Mouse (Mus musculus) 416B (cell line): ENCODE results near the gene Cmya5.

Experiments used
- DNase-seq: peaks from one replicate; pipeline ENCODE4 v3.0.0; 2011; ENCODE audit warnings: low read depth

The Cmya5 gene

DNA sequence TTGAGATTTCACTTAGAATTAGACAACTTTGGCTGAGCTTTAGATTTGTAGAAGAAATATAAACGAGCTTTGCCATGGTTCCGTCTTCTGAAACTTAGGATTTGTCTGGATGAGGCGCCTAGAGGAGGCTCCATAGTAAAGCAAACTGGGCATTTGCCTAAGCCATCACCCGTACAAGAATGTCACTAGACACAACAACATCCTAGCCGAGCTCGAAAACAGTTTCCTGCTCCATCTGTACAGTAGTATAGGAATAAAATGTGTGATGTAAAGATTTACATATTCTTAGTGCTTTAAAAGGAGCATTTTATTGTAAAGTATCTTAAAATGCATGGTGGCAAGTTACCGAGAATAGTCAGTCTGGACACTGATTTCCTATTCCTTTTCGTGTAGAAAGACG lies 22.2 kb downstream of the Cmya5 start:
- DNase-seq = no peak

DNA sequence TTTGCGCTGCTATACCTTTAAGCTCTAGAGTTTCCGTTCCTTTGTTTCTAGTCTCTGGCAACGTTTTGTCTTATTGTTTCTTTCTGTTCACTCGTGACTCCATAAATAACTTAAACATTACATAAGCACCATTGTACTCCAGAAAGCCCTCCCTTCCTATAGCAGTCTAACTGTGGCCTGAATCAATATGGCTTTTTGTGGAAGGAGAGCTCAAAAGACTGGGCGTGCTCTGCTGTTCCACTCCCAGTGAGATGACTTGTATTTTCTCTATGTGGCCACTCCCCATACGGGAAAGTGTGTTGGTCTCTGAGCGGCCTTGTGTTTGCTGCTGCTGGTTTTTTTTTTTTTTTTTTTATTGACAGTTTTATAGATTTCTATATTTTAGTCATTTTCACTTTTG lies 27.3 kb downstream of the Cmya5 start:
- DNase-seq = no peak

DNA sequence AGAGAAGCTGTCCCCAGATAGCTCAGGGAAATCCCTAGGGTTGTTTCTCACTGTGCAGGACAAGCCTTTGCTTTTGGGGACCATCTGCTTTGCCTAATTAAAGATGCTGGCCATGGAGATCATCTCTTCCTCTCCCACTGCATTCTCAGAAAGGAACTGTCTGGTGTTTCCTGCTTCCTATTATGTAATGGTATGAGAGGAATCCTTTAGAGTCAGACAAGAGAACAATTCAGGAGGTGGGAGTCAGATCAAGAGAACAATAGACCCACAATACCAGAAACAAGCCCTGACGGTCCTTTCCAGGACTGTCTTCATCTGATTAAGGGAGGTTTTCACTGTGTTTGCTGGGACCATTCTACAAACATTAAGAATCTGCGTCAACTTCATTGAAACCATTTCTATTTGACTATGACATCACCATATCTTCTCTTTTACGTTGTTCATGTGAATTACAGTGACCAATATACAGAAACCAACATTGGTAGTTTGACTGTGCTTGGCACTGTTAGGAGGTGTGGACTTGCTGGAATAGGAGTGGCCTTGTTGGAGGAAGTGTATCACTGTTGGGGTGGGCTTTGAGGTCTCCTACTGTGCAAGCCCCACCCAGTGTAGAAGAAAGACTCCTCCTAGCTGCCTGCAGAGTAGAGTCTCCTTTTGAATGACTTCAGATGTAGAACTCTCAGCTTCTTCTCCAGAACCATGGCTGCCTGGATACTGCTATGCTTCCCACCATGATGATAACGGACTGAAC lies 42.0 kb downstream of the Cmya5 start:
- DNase-seq = no peak

DNA sequence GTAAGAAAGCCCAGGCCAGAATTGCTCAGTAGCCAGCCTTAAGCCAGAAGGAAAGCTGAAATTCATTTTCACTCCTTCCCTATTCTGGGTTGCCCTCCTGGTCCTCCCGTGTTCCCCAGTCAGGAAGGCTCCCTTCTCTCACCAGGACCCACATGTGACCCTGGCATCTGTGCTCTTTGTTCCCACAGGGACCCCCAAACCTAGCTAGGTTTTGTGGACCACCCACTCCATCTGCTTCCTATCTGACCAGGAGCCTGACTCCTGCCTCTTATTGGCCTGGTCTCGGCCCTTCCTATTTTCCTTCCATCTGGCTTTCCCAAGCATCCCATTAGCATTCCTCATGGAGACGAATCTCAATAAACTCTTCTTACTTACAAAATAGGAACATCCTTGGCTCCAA lies 45.9 kb downstream of the Cmya5 start:
- DNase-seq = no peak

DNA sequence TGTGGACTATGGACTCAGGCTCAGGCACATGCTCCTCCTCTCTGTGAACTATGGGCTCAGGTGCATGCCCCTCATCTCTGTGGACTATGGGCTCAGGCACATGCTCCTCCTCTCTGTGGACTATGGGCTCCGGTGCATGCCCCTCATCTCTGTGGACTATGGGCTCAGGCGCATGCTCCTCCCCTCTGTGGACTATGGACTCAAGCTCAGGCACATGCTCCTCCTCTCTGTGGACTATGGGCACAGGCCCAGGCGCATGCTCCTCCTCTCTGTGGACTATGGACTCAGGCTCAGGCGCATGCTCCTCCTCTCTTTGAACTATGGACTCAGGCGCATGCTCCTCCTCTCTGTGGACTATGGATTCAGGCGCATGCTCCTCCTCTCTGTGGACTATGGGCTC lies 47.9 kb downstream of the Cmya5 start:
- DNase-seq = no peak

DNA sequence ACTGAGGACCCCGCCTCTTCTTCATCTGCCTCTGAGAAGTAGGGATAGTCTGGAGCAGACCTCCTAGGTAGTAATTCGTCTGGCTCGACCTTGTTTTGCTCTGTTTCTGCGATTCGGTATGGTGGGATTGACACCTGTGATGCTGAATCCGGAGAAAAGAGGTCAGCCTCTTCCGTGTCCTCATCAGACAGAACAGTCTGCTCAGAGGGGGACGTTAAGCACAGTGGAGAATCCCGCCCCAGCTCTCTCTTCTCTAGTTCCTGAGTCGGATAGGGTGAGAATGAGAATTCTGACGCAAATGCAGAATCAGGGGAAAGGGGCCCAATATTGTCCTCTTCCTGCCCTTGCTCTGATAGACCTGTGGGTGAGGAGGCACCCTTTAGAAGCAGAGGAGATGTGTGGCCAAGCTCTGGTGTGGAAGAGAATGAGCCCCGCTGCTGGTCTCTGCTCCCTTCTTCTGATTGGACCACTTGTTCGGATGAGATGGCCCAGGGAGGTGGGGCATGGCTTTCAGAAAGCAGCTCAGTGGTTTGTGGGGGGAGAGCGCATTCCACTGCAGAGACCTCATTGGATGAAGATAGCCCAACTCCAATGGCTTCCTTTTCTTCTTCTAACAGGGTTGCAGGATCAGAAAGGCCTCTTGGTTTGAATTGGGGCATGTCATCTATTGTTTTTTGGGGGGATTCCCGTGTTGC lies 49.3 kb downstream of the Cmya5 start:
- DNase-seq = no peak

DNA sequence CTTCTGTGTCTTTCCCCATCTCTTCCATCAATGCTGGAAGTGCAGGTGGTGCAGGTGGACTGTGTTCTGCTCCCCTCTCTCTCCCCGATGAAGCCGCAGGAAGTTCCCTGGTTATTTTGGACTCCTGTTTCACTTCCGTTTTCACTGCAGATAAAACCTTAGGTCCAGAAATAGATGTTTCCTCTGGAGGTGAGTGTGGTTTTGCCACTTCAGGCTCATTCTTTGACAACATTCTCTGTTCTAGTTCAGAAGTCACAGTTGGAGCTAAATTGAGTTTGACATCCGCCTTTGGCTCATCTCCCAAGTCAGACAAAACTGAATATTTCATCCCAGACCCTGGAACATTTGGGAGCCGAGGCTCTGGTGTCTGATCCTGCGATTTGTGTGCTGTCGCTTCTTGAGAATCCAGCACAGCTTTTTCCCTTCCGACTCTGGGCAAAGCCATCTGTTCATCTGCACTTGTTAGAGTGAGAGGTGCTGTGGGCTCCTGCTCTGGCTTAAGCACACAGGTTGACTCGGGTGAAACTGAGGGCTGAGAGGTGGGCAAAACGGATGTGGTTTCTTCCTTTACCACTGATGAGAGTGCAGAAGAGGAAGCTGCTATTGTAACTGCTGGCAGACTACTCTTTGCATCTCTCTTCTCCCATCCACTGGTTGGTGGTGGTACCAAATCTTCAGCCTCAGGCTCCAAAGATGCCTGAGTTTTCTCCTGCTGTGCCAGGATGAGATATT lies 50.2 kb downstream of the Cmya5 start:
- peak; percentile 41 for DNase-seq

DNA sequence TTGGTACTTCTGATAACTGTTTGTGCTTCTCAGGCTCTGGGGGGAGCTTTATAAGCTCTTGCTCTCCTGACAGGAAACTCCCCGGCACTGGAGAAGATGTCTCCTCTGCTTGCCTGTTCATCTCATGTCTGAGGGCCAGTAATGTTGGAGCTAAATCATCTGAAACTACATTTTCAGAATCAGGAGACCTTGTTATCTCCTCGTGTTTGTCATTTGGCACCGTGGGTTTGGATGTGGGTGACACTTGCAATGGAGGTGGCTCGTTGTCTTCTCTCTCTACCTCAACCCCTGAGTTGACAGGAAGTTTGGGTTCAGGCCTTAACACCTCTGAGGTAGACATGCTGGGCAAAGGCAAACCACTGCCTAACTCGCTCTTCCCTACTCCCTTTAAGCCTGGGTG lies 50.8 kb downstream of the Cmya5 start:
- no peak for DNase-seq

DNA sequence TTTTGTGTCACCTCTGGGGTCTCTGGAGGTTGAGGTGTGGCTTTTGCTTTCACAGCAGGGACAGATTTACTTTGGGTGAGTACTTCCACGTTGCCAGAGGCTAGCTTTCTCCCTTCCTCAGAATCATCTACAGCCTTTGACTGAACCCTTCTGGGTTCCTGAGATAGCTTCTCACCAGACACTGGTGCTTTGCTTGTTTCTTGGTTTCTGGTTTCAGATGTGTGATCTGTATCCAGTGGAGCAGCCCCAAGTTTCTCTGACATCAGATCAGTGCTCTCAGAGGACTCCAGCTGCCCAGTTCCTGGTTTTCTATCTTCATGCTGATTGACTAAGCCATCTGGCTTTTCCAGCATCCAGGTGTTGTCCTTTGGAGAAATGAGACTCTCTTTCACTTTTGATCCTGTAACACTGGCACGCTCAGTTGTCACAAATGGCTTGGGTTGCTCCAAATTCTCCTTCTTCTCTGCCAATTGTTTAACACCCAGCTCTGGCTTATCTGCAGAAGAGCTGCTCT lies 51.6 kb downstream of the Cmya5 start:
- no peak for DNase-seq

DNA sequence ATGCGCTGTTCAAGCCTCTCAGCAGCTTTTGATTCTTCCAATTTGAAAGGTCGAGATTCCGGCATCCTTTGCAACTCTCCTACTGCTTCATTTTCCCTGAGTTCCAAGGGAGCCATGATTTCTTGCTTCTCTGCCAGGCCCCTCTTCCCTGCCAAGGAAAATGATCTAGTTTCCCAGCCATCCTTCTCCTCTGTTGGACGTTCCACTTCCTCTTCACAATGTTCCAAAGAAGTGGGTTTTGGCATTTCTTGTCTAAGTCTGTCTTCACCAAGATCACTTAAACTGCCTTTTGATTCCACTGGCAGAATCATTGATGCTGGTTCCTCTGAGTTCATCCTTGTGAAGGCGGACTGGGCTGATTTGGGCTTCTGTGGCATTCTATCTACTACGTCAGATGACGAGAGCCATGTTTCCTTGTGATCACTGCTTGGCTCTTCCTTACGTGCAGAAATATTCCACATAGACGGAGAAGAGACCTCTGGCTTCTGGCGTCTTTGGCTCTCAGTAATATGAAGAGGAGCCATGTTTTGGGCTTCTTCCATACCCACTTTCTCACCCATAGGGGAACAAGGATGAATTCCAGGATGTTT lies 52.6 kb downstream of the Cmya5 start:
- no peak for DNase-seq

DNA sequence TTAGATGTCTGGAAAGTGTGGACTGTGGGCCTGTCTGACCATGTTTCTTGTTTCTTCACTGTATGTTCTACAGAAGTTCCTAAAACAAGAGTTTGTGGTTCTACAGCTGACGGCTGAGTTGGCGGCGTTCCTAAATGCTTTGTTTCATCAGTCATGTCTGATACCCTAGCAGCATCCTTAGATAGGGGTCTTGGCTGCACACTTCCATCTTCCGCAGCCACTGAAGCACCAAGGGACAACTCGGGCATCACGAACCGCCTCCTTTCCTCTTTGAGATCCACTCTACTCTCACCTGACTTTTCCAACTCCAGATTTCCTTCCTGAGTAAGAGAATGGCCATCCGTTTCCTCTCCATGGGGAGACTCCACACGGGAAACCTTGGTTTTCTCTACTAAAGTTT lies 53.3 kb downstream of the Cmya5 start:
- no peak for DNase-seq

DNA sequence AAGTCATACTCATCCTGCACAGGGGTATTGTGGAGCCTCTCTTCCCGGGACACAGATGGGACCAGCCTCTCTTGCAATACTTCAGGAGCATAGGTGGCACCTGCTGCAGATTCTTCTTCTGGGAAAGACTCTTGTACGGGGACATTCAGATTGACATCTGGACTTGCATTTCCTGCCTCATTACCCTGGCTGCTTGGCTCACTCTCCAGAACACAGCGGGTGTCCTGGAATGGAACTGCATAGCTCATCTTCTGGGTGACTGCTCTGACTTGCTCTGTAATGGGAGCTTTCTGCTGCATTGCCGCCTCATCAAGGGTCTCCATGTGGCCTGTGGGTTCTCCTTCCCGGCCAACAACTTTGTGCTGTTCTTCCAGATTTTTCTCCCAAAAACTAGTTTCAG lies 55.0 kb downstream of the Cmya5 start:
- no peak for DNase-seq

DNA sequence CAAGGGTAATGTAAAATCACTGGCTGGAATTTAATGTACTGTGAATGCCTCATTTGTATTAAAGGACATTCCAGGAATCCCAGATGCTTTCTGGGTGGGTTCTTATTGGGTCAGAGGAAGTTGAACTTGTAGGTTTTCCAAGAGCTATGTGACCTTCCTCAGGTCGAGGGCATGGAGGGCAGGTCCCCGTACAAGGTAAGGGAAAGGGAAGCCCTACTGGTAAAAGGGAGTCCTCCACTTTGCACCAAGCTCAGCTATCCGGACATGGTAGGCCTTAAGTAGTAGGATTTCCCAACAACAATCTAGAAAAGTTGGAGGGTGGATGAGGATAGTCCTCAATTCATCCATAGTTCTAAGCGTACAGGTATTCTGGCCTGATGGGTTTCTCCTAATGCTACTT lies 58.8 kb downstream of the Cmya5 start:
- no peak for DNase-seq

DNA sequence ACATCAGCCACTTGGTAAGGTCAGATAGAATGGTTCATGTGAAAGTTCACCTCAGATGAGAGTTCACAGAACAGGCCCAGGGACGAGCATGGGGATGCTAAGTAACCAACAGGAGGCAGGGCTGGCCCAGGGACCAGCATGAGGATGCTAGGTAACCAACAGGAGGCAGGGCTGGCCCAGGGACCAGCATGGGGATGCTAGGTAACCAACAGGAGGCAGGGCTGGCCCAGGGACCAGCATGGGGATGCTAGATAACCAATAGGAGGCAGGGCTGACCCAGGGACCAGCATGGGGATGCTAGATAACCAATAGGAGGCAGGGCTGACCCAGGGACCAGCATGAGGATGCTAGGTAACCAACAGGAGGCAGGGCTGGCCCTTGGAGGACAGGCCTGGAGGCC lies 62.2 kb downstream of the Cmya5 start:
- DNase-seq = peak; percentile 3

DNA sequence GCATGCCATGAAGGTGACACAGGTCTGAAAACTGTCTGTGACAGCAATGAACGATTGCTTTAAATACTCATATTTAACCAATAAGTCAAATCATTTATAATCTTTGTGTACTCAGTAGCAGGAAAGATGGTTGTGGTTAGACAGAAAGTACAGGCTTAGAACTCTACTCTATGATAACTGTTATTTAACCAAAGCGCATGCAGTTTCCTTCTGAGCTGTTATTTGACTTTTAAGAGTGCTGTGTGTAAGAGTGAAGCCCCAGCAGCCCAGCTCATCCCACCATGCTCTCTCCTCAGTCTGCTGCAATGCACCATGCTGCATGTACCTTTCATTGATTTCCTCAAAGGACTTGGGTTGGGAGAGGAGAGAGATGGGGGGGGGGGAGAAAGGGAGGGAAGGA lies 63.7 kb downstream of the Cmya5 start:
- DNase-seq = no peak

DNA sequence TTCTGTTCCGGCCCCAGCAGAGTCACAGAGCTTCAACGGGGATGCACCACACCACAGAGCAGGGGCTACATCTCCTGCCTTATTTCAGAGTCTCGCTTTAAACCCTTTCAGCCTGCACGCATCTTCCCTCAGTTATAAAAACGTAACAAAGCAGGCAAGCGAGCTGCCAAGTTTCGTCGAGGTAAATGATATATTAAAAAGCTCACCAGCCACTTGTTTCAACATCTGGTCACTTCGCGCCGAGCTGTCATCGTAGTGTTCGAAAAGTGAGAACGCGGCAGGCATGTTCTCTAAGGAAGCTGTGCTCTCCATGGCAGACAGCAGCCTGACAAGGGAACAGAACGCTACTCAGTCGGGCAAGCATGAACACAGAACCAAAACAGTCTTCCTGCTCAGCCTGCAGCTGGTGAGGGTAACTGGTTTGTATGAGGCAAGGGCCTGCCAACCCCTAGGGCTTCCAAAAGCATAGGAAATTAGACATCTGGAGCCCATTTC lies 70.3 kb downstream of the Cmya5 start:
- no peak for DNase-seq

DNA sequence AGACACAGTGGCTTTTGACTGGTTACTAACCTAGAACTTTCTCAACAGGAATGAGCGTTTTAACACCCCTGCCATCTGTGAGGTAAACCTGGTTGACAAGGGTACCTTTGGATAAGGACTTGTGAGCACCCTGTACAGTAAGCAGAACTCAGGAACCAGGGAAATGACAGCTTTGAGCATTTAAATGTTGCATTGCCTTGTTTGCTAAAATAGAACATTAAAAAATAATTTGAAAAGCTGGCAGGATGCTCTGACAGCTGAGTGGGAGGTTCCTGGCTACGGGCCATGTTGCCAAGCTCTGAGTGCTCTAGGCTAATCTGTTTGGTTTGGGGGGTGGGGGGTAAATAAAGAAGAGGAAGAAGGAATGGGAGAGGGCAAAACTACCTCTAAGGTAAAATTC lies 70.9 kb downstream of the Cmya5 start:
- DNase-seq = no peak

DNA sequence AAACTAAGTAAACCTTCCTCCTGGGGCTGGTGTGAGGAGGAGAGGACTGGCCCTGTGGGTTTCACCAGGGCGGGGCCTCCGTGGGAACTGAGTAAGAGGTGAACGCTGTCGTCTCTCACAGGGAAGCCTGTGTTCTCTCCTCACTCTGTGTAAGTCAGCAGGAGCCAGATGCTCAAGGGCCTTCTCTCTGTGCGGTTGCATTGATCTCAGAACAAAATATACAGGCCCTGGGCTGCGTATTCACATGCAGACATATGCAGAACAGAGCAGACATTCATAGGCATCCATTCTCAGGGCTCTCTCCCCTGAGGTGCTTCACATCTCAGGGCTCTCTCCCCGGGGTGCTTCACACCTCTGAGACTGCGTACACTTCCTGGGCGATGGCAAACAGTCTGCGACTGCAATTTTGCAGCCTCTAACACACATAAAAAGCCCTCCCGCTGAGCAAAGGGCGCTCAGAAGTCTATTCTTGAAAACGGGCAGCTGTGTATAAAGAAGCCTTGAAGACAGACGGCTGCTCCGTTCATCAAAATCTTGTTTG lies 71.6 kb downstream of the Cmya5 start:
- DNase-seq = no peak

DNA sequence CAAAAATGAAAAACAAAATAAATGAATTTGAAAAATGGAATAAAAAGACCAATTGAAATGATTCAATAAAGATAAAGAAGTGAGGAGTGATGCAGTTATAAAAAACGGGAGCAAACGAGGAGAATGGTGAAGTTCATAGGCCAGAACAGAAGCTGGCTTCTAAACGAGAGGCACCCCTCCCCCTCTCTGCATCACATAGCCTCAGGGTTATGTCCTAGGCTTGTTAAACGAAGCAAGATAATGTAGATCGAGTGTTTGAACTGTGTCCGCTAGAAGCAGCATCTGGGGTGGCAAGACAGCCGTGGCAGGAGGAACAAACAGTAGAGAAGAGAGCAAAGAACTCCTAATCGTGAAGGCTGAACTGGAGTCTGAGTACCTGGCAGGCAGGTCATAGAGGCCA lies 74.1 kb downstream of the Cmya5 start:
- no peak for DNase-seq

DNA sequence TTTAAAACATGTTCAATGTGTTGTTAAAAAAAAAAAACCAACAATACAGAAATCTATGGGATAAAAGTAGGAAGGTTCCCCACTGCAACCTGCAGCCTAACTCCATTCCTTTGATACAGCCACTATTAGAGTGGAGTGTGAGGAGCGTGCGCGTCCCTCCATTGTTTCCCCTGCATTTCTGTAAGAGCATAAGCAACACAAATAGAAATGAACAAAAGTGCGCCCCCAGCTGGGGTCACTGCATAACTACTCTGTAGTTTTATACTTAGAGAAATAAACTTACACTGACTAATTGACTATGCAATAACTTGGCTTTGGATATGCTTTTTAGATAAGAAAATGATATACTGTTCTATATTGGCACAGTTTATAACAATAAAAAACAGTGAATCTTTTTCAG lies 75.0 kb downstream of the Cmya5 start:
- DNase-seq = peak; percentile 18

DNA sequence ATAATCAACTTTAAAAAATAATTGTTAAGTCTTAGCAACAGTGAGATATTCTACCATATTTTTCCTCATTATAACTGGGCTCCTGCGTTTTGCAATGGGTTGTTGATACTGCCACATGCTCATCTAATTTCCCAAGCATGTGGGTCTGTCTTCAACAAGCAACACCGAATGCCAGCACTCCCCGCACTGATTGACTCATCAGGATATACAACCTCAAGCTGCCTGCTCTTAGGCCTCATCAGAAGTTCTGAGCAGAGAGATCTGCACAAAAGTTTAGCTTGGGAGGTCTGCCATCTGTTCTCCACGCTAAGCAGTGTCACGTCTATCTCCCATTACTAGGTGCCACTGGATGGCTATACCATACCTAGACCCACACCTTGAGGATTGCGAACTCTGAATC lies 76.2 kb downstream of the Cmya5 start:
- no peak for DNase-seq
